Mouse (Mus musculus): ENCODE measurements around the gene Ankrd27. TPM values are rescaled to one million over a fixed set of nuclear protein-coding genes. Genes with fewer than 3 reads are reported as not detected.

Gene Ankrd27
- polyA plus RNA-seq (2012), result 2.0 and 4.3 TPM in 2 replicates

GRCm38 (mm10) chr7:35586055-35586905 lies at the start of gene Ankrd27:
Gene Ankrd27 (plus strand): TSS chr7:35586244.
- H3K9me3 ChIP-seq (ENCODE audit: control insufficient read depth, low read length), result peaks cover 9% of the 10 kb centered on the region; the same call in 1 of the 2 replicates
- peaks cover 41% of the 10 kb centered on the region for H3K27me3 ChIP-seq (ENCODE audit: control insufficient read depth)
- H3K4me3 ChIP-seq (replicated peaks), result peak within 1 kb of the TSS; percentile 88
- H3K36me3 ChIP-seq (ENCODE audit: control insufficient read depth), result peaks cover 13% of the 10 kb centered on the region
- H3K4me1 ChIP-seq (ENCODE audit: control insufficient read depth), result peaks cover 66% of the 10 kb centered on the region
- no peak for TF ChIP-seq GATA1 (IDR thresholded peaks at IDR 0.05; ENCODE audit: low read length)
- TF ChIP-seq TAL1 (IDR thresholded peaks at IDR 0.05; ENCODE audit: low read length), result no peak

GRCm38 (mm10) chr7:35537562-35537961 lies 48.5 kb upstream of the Ankrd27 start, which contains the start of gene Tdrd12:
Gene Tdrd12 (minus strand): TSS chr7:35537745.
- Histone ChIP-seq H3K4me3 (replicated peaks) (no peak within 1 kb of the TSS), H3K4me1 (ENCODE audit: control insufficient read depth) (no peaks in the 10 kb centered on the region), H3K27me3 (ENCODE audit: control insufficient read depth) (no peaks in the 10 kb centered on the region), H3K9me3 (ENCODE audit: control insufficient read depth, low read length) (no peaks in the 10 kb centered on the region), H3K36me3 (ENCODE audit: control insufficient read depth) (no peaks in the 10 kb centered on the region)
- TF ChIP-seq TAL1 (IDR thresholded peaks at IDR 0.05; ENCODE audit: low read length) (no peak), GATA1 (IDR thresholded peaks at IDR 0.05; ENCODE audit: low read length) (no peak)

GRCm38 (mm10) chr7:35545881-35546280 lies 40.2 kb upstream of the Ankrd27 start:
- TF ChIP-seq GATA1 (IDR thresholded peaks at IDR 0.05; ENCODE audit: low read length) (no peak), TAL1 (IDR thresholded peaks at IDR 0.05; ENCODE audit: low read length) (no peak)
- Histone ChIP-seq H3K9me3 (ENCODE audit: control insufficient read depth, low read length) (no peaks in the 10 kb centered on the region), H3K36me3 (ENCODE audit: control insufficient read depth) (peaks cover 61% of the 10 kb centered on the region), H3K27me3 (ENCODE audit: control insufficient read depth) (no peaks in the 10 kb centered on the region), H3K4me3 (replicated peaks) (no peak overlapping the region), H3K4me1 (ENCODE audit: control insufficient read depth) (peaks cover 6% of the 10 kb centered on the region)

- TF ChIP-seq TAL1 (IDR thresholded peaks at IDR 0.05; ENCODE audit: low read length) (no peak), GATA1 (IDR thresholded peaks at IDR 0.05; ENCODE audit: low read length) (no peak)
- H3K27me3 ChIP-seq (ENCODE audit: control insufficient read depth), result no peaks in the 10 kb centered on the region
- peaks cover 56% of the 10 kb centered on the region for H3K36me3 ChIP-seq (ENCODE audit: control insufficient read depth)
- no peaks in the 10 kb centered on the region for H3K9me3 ChIP-seq (ENCODE audit: control insufficient read depth, low read length)
- H3K4me1 ChIP-seq (ENCODE audit: control insufficient read depth), result peaks cover 73% of the 10 kb centered on the region
- peak overlapping the region; percentile 78 for H3K4me3 ChIP-seq (replicated peaks)
These were observed 32.1 kb upstream of the Ankrd27 start for GRCm38 (mm10) chr7:35553751-35554604.

GRCm38 (mm10) chr7:35554605-35555175 lies 31.4 kb upstream of the Ankrd27 start:
- H3K36me3 ChIP-seq (ENCODE audit: control insufficient read depth), result peaks cover 50% of the 10 kb centered on the region
- peaks cover 80% of the 10 kb centered on the region for H3K4me1 ChIP-seq (ENCODE audit: control insufficient read depth)
- H3K9me3 ChIP-seq (ENCODE audit: control insufficient read depth, low read length), result no peaks in the 10 kb centered on the region
- TF ChIP-seq GATA1 (IDR thresholded peaks at IDR 0.05; ENCODE audit: low read length) (no peak), TAL1 (IDR thresholded peaks at IDR 0.05; ENCODE audit: low read length) (no peak)
- H3K27me3 ChIP-seq (ENCODE audit: control insufficient read depth), result no peaks in the 10 kb centered on the region
- H3K4me3 ChIP-seq (replicated peaks), result peak overlapping the region; percentile 78

GRCm38 (mm10) chr7:35555224-35556204 lies 30.5 kb upstream of the Ankrd27 start:
- no peak for TF ChIP-seq GATA1 (IDR thresholded peaks at IDR 0.05; ENCODE audit: low read length)
- TF ChIP-seq TAL1 (IDR thresholded peaks at IDR 0.05; ENCODE audit: low read length), result no peak
- Histone ChIP-seq H3K4me3 (replicated peaks) (peak overlapping the region; percentile 78), H3K4me1 (ENCODE audit: control insufficient read depth) (peaks cover 86% of the 10 kb centered on the region), H3K27me3 (ENCODE audit: control insufficient read depth) (no peaks in the 10 kb centered on the region), H3K36me3 (ENCODE audit: control insufficient read depth) (peaks cover 42% of the 10 kb centered on the region), H3K9me3 (ENCODE audit: control insufficient read depth, low read length) (no peaks in the 10 kb centered on the region)

- TF ChIP-seq TAL1 (IDR thresholded peaks at IDR 0.05; ENCODE audit: low read length) (no peak), GATA1 (IDR thresholded peaks at IDR 0.05; ENCODE audit: low read length) (no peak)
- peaks cover 35% of the 10 kb centered on the region for H3K36me3 ChIP-seq (ENCODE audit: control insufficient read depth)
- no peaks in the 10 kb centered on the region for H3K27me3 ChIP-seq (ENCODE audit: control insufficient read depth)
- peak within 1 kb of the TSS; percentile 78 for H3K4me3 ChIP-seq (replicated peaks)
- H3K4me1 ChIP-seq (ENCODE audit: control insufficient read depth), result peaks cover 86% of the 10 kb centered on the region
- H3K9me3 ChIP-seq (ENCODE audit: control insufficient read depth, low read length), result no peaks in the 10 kb centered on the region
These were observed 29.8 kb upstream of the Ankrd27 start, which contains the start of gene Nudt19 for GRCm38 (mm10) chr7:35556205-35556603. Gene Nudt19 (minus strand): TSS chr7:35556304.

GRCm38 (mm10) chr7:35556905-35557304 lies 29.1 kb upstream of the Ankrd27 start:
- Histone ChIP-seq H3K36me3 (ENCODE audit: control insufficient read depth) (peaks cover 28% of the 10 kb centered on the region), H3K4me1 (ENCODE audit: control insufficient read depth) (peaks cover 86% of the 10 kb centered on the region), H3K9me3 (ENCODE audit: control insufficient read depth, low read length) (no peaks in the 10 kb centered on the region), H3K27me3 (ENCODE audit: control insufficient read depth) (no peaks in the 10 kb centered on the region), H3K4me3 (replicated peaks) (peak overlapping the region; percentile 78)
- peak; percentile 86 for TF ChIP-seq TAL1 (IDR thresholded peaks at IDR 0.05; ENCODE audit: low read length)
- TF ChIP-seq GATA1 (IDR thresholded peaks at IDR 0.05; ENCODE audit: low read length), result peak; percentile 81
